Comparison of ENCODE assay signal across 10 mouse cellular contexts in genomic region chr10:67721787-67722186, GRCm38 (mm10).
DNase-seq lines count a peak whose midpoint lies in the region; ATAC-seq and TF ChIP-seq lines count a peak whose summit lies in the region.
"Had no signal": no experiment of that assay in that cellular context is flagged by ENCODE, and none has a peak within 500 bp of the region (broad histone marks: within the 10 kb centered on the region; RNA-seq: fewer than 3 reads in every experiment).

No protein-coding gene starts in this region.

- ATAC-seq in heart, embryonic 12.5 days (ENCODE audit: insufficient number of reproducible peaks, low FRiP score) = no peak
- peak; percentile 71; the same call in 1 of the 2 replicates for ATAC-seq in hindbrain, postnatal 0 days
- 0 out of 2 replicates have a peak, but pooled peaks have one; percentile 52 for ATAC-seq in megakaryocyte-erythroid progenitor cell, adult 5-6 weeks (replicated peaks; ENCODE audit: low FRiP score, low TSS enrichment, poor library complexity, severe bottlenecking)

- H3K4me3 ChIP-seq in heart, embryonic 12.5 days = no peak overlapping the region
- H3K4me3 ChIP-seq in hindbrain, postnatal 0 days (ENCODE audit: low read length) = no peak overlapping the region
- H3K4me3 ChIP-seq: embryonic facial prominence, embryonic 12.5 days; liver, embryonic 13.5 days had no signal

- H3K36me3 ChIP-seq in heart, embryonic 12.5 days = no peaks in the 10 kb centered on the region
- H3K36me3 ChIP-seq in hindbrain, postnatal 0 days (ENCODE audit: insufficient read depth, low read length) = no peaks in the 10 kb centered on the region
- H3K36me3 ChIP-seq: embryonic facial prominence, embryonic 12.5 days; liver, embryonic 13.5 days had no signal

- TF ChIP-seq CTCF in hindbrain, postnatal 0 days (IDR thresholded peaks at IDR 0.05; ENCODE audit: low read depth) = peak; percentile 81

- H3K4me1 ChIP-seq in heart, embryonic 12.5 days (replicated peaks) = no peaks in the 10 kb centered on the region
- H3K4me1 ChIP-seq in hindbrain, postnatal 0 days (ENCODE audit: insufficient read depth, low read length) = no peaks in the 10 kb centered on the region
- H3K4me1 ChIP-seq: embryonic facial prominence, embryonic 12.5 days had no signal

- H3K4me2 ChIP-seq in heart, embryonic 12.5 days = no peak overlapping the region
- no peak overlapping the region for H3K4me2 ChIP-seq in hindbrain, postnatal 0 days (ENCODE audit: low read depth, low read length)
- H3K4me2 ChIP-seq: embryonic facial prominence, embryonic 12.5 days; liver, embryonic 13.5 days had no signal

- DNase-seq in heart, postnatal 4 days = peak; percentile 61
- peak; percentile 59 to 62 for DNase-seq in B cell, adult 2 months
- DNase-seq in T-cell, adult 2 months (ENCODE audit: low spot score) = peak; percentile 30
- peak; percentile 73 for DNase-seq in hindbrain, postnatal 0 days (ENCODE audit: low spot score)
- peak; percentile 15 to 33 for DNase-seq in thymus, postnatal 36 days
- DNase-seq in MN1 (ENCODE audit: low spot score) = no peak
- DNase-seq: liver, embryonic 13.5 days had no signal

- WGBS in heart, embryonic 12.5 days = 37% methylated on average over 5 of the region's 5 CpGs
- WGBS in hindbrain, postnatal 0 days = 47% methylated on average over 5 of the region's 5 CpGs

- peaks cover 3% of the 10 kb centered on the region for H3K27me3 ChIP-seq in heart, embryonic 12.5 days (replicated peaks)
- H3K27me3 ChIP-seq in hindbrain, postnatal 0 days (ENCODE audit: insufficient read depth, low read length) = no peaks in the 10 kb centered on the region
- H3K27me3 ChIP-seq: liver, embryonic 13.5 days had no signal

- H3K9ac ChIP-seq in heart, embryonic 12.5 days = no peak overlapping the region
- no peak overlapping the region for H3K9ac ChIP-seq in hindbrain, postnatal 0 days (replicated peaks; ENCODE audit: low read length)
- H3K9ac ChIP-seq: embryonic facial prominence, embryonic 12.5 days; liver, embryonic 13.5 days had no signal

- no peaks in the 10 kb centered on the region for H3K9me3 ChIP-seq in heart, embryonic 12.5 days (replicated peaks)
- H3K9me3 ChIP-seq in hindbrain, postnatal 0 days (ENCODE audit: low read length) = no peaks in the 10 kb centered on the region
- H3K9me3 ChIP-seq: embryonic facial prominence, embryonic 12.5 days; liver, embryonic 13.5 days had no signal

- no peak overlapping the region for H3K27ac ChIP-seq in heart, embryonic 12.5 days (ENCODE audit: poor library complexity, severe bottlenecking)
- no peak overlapping the region for H3K27ac ChIP-seq in hindbrain, postnatal 0 days
- H3K27ac ChIP-seq: embryonic facial prominence, embryonic 12.5 days; liver, embryonic 13.5 days had no signal
